Mouse (Mus musculus) adrenal gland, postnatal 25 days (tissue): ENCODE results near the gene Fcgrt. TPM values are rescaled to one million over a fixed set of nuclear protein-coding genes. Genes with fewer than 3 reads are reported as not detected.
A peak's percentile ranks its signal among the peaks of the same experiment; 100 is the strongest.

ENCODE experiments used
- DNase-seq: peaks from one replicate; pipeline ENCODE4 v3.0.0; 2021; ENCODE audit warnings: mixed read lengths
- total RNA-seq: library from RNA; stranded (reverse); gene quantifications from 2 replicates; pipeline ENCODE4 v1.2.3, GENCODE M21; 2021

Fcgrt gene
- total RNA-seq, 1 experiment from 2014 or later = 96.1 TPM

DNA sequence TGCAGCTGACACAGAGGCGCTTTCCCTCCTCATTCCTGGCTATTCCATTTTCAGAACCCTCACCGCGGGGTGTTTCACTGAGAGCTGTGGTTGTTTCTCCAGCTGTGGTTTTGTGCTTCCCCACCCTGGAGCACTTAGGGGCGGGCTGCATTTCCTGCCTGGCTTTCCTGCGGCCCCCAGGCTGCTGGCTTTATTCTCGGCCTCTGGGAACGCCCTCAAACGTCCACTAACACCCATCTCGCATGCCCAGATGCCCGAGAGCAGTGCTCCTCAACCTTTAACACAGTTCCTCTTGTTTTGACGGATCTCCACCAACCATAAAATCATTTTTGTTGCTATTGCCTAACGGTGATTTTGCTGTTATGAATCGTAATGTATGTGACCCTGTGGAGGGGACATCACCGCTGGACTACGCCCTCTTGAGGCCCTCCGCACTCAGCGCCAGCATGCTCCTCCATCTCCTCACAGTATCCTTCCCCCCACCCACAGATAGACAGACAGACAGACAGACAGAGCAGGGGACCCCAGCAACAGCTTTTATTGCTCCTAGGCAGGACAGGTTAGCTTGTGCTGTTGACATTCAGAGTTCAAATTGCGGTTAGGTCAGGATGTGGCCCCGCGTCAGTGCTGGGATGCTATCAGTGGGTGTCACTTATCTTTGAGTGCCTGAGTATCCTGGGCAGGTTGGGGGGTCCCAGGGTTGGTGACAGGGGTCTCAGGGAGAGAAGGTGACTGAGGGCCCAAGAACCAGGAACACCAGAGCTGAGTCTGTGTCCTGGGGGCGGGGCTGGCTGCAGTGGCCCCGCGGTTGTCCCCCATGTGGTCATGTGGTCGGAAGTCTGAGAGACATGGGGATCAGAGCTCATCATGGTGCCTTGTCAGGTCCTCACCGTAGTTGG lies 21.0 kb downstream of the Fcgrt start:
- DNase-seq = no peak

DNA sequence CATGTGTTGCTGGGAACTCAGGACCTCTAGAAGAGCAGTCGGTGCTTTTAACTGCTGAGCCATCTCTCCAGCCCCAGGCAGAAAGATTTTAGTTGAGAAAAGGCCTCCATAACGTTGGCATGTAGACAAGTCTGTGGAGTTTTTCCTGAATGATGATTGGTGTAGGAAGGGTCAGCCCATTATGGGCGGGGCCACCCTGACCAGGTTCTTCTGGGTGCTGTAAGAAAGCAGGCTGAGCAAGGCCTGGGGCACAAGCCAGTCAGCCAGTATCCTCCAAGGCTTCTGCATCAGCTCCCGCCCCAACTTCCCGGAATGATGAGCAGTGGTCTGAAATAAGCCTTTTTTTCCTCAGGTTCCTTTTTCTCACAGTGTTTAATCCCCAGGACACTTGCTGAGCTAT lies 22.6 kb downstream of the Fcgrt start:
- DNase-seq = no peak

GRCm38 (mm10) chr7:45079856-45080255 lies 23.8 kb downstream of the Fcgrt start:
- peak; percentile 90 for DNase-seq

GRCm38 (mm10) chr7:45078513-45078912 lies 25.1 kb downstream of the Fcgrt start:
- DNase-seq = peak; percentile 83

- DNase-seq = no peak
These were observed 25.8 kb downstream of the Fcgrt start for GRCm38 (mm10) chr7:45077829-45078228.

DNA sequence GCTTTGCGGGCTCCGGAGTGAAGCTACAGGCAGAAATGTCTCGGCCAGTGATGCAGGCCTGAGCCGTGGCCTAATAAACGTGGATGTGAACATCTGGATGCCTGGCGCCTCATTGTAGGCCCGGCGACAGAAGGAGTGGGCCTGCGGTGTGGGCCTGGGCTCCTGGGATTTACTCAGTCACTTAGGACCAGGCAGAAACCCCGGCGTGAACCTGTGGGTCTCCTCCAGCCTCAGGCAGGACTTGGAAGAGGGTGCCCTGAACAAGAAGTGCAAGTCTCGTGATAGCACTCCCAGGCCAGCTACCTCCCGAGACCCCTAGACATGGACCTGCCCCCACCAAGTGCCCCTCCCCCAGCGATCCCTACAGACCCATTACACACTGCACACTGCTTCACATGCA lies 26.3 kb downstream of the Fcgrt start:
- DNase-seq = no peak

DNA sequence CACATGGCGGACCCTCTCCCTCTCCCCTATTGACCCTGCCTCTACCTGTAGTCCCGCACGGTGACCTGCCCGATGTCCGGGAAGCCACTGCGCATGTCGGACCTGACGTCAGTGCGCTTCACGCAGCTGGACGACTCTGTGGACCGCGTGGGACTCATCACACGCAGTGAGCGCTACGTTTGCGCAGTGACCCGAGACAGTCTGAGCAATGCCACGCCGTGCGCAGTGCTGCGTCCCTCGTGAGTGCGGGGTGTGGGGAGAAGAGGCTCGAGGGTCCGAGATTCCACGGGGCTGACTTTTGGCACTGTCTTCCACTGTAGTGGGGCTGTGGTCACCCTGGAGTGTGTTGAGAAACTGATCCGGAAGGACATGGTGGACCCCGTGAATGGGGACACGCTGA lies 27.1 kb downstream of the Fcgrt start:
- DNase-seq = no peak

DNA sequence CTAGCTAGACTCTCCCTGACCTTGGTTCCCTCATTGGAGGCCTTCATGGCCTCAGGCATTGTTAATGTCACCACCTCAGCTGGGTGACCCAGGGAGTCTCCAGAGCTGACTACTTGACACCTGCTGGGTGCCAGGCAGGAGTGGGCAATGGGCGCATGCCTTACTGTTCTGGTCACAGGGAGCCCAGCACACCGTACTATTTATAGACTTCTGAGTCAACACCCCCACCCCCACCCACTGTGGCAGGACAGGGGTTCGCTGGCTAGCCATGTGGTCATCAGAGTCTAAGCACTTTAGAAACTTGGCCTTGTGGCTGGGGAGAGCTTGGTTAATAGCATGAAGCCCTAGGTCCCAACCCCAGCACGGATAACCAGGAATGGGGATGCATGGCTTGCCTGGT lies 28.2 kb downstream of the Fcgrt start:
- DNase-seq = peak; percentile 56

DNA sequence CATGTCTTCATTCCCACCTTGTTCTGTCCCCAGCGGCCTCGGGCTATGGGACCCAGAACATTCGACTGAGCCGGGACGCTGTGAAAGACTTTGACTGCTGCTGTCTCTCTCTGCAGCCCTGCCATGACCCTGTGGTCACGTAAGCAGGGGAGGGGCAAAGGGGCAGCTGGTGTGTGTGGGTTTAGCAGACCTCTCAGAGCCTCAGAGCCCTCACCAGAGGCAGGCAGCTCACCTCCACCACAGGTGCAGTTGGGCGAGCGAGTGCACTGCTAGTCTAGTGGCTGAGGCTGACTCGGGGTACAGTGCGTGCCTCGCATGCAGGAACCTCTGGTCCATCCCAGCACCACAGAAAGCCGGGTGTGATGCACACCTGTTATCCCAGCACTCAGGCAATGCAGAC lies 29.7 kb downstream of the Fcgrt start:
- DNase-seq = no peak

- DNase-seq = no peak
These were observed 30.4 kb downstream of the Fcgrt start for GRCm38 (mm10) chr7:45073171-45073707.

DNA sequence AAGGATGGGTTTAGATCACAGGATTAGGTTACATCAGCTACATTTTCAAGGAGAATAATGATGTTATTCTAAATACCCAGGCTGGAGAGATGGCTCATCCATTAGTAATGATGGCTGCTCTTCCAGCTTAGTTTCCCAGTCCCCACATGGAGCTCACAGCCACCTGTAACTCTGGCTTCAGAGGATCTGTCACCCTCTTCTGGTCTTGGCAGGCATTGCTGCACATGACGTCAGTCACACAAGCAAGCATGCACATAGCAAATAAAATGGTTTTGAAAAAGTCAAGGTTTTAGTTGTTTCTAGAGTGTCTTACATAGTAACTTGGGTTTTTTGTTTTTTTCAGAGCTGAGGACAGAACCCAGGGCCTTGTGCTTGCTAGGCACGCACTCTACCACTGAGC lies 31.4 kb downstream of the Fcgrt start:
- no peak for DNase-seq

GRCm38 (mm10) chr7:45069671-45070070 lies 34.0 kb downstream of the Fcgrt start:
- DNase-seq = no peak

DNA sequence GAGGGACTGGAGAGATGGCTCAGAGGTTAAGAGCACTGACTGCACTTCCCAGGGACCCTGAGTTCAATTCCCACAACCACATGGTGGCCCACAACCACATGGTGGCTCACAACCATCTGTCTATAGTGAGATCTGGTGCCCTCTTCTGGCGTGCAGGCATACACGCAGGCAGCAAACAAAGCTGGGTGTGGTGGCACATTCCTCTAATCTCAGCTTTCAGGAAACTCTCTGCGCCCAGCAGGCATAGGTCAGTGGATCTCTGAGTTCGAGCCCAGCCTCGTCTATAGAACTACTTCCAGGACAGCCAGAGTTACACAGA lies 35.7 kb downstream of the Fcgrt start:
- DNase-seq = peak; percentile 57

DNA sequence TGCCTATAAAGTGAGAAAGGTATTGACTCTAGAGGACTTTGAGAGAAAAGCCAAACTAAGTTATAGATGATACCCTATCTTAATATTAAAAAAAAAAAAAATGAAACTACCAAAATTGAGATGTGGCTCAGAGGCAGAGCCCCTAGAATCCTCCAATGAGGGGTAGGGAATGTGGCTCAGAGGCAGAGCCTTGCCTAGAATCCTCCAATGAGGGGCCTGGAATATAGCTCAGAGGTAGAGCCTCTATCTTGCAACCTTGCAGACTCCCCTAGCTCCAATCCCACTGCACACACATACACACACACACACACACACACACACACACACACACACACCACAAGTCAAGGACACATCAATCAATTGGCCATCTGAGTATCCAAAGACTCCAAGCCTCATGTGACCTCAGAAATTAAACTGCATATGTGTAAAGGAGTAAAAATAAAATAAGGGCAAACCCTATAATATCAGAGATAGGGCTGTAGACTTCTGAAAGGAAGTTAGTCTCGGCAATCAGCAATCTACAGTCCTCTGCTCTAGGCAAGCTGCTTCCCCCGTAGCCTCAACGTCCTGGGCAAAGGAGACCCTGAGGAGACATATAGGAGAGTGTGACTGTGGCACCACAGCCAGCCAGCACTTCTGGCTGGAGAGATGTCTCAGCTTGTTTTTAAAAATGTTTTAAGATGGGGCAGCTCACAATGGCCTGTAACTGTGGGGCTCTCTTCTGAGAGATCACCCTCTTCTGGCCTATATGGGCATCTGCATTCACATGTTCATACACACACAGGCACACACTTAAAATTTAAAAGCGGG lies 36.3 kb downstream of the Fcgrt start:
- DNase-seq = no peak

DNA sequence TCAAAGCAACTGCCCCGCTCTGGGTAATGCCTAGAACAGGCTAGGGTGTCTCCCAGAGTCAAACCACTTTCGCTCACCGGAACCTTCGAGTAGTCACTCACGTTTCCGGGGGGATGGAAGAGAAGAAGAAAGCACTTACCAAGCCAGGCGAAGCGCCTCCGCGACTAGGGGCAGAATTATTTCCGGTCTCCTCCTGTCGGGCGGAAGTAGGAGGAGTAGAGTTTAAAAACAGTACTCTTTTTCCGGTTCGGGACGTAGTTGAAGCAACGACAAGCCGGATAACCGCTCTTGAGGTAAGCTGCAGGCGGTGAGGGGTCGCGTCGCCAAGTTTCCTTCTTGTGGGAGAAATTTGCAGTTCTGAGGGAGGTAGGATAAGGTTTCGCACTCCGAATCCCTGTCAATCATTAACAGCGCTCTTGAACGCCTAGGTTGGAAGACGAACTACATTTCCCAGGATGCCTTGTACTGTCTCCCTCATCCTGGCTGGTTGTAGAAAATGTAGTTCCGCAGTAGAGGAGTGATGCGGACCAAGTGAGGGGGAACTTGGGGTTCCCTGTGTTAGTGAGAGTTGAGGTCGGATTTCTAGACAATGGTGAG lies 41.3 kb downstream of the Fcgrt start, which contains the start of the genes Nosip and Prrg2:
Nosip (plus strand) TSS at position 191 of the 597 bp plus-strand sequence.
Prrg2 (minus strand) TSS at position 439 of the 597 bp plus-strand sequence.
- peak; percentile 88 for DNase-seq

- peak; percentile 21 for DNase-seq
These were observed 42.0 kb downstream of the Fcgrt start for GRCm38 (mm10) chr7:45061532-45062075.

DNA sequence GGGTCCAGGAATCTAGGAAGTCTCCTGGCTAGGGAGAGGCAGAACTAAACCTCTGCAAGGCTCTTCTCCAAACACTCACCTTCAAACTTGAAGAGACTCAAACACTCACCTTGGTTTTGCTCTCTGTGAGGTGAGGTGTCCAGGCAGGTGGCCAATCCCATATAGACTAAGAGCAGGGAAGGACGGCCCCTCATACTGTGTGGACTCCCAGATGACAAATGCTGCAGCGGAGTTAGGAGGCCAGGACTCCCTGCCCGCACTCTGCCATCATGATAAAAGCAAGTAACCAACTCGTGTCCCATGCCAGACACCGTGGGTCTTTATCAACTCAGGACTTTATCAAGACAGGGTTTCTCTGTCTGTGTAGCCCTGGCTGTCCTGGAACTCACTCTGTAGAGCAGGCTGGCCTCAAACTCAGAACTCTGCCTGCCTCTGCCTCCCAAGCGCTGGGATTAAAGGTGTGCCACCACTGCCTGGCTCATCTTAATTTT lies 43.0 kb downstream of the Fcgrt start:
- DNase-seq = no peak

DNA sequence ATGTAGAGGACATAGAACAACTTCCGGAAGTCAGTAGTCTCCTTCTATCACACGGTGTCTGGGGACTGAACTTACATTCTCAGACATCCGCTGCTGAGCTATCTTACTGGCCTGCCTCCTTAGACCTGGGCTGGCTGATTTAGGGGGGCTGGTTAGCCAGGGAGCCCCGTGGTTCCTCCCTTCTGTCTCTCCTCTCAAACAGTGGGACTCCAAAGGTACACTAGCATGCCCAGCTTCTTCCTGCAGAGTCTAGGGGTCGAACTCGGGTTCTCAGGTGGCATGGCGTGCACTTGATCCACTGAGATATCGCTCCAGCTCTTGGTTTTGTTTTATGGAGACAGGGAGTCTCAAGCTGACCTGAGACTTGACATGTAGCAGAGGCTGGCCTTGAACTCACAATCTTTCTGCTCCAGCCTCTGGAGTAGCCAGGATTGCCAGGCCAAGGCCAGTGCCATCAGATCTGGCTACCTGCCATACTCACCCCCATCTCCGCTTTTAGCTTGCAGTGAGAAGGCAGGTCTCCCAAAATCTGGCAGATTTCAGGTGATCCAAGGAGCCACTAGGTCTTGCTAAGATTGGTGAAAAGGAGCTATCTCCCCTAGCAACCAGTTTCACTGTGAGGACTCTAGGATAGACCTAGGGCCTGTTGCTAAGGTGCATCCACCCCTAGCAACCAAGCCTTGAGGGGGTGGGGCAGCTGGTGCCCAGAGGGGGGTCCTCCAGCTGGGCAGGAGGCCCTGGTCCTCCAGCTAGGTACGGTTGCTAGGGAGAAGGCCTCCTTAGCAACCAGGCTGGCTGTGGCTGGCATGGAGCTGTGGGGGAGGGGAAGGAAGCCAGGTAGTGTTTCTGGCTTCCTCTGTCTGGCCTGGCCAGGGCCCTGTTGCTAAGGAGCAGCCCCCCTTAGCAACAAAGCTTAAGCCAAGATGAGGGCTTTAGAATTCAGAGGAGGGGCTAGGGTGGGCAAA lies 44.8 kb downstream of the Fcgrt start:
- no peak for DNase-seq

GRCm38 (mm10) chr7:45056972-45057348 lies 46.7 kb downstream of the Fcgrt start:
- DNase-seq = no peak

DNA sequence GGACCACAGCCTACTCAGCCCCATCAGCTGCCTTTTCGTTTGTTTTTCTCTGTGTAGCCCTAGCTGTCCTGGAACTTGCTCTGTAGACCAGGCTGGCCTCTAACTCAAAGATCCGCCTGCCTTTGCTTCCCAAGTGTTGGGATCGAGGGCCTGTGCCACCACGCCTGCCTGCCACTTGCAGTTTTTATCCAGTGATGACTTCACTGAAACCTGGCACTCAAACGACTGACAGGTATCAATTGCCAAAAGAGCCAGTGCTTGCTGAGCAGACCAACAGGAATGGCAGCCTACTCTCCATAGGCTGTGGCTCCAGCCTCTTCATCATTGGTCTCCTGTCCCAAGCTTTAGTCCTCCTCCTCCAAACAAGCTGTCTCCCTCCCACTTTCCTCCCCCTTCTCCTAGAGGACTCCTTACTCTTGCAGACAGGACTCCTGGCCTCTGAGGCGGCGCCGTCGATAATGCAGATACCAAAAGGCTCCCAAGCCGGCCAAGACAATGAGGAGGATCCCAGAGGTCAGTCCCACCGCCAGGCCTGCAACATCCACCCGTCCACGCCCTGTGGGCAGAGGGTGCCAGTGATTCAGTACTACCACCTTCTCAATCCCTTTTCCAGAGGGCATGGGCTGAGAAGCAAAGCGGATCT lies 47.2 kb downstream of the Fcgrt start:
- DNase-seq = no peak
